Mouse (Mus musculus) C2C12 (cell line): ENCODE measurements at regions not wholly inside any gene's neighbourhood (a gene's known extent, or its start where the extent isn't known, plus 50 kb on each side); places are given as distances from the start of the nearest gene placed in this dataset.

ENCODE experiments used
- H3K27me3 ChIP-seq: one replicate; pipeline ENCODE4 v1.6.1; 2011; ENCODE audit not compliant: control insufficient read depth, insufficient read depth, insufficient read length
- H3K36me3 ChIP-seq: one replicate; pipeline ENCODE4 v1.6.1; 2011; ENCODE audit not compliant: control insufficient read depth, insufficient read depth
- H3K4me3 ChIP-seq: one replicate; pipeline ENCODE4 v1.5.1; 2011; ENCODE audit warnings: mild to moderate bottlenecking, control low read depth; ENCODE audit not compliant: poor library complexity, insufficient read depth, severe bottlenecking
- H3K79me2 ChIP-seq: one replicate; pipeline ENCODE4 v1.6.1; 2011; ENCODE audit not compliant: control insufficient read depth, insufficient read depth
- H3K79me3 ChIP-seq: one replicate; pipeline ENCODE4 v1.6.1; 2011; ENCODE audit warnings: low read depth, control low read depth
- H3ac ChIP-seq: one replicate; pipeline ENCODE3; 2011; ENCODE audit warnings: low read depth; ENCODE audit not compliant: control insufficient read depth, insufficient read length
- CEBPB ChIP-seq: IDR thresholded peaks from one replicate; pipeline ENCODE4 v1.6.1; 2011; ENCODE audit warnings: low read depth, mild to moderate bottlenecking, control low read depth, moderate library complexity
- CTCF ChIP-seq: IDR thresholded peaks from one replicate; pipeline ENCODE4 v1.5.1; 2011; ENCODE audit not compliant: control insufficient read depth, insufficient read depth, insufficient read length
- FOSL1 ChIP-seq: IDR thresholded peaks from one replicate; pipeline ENCODE4 v1.8.0; 2011; ENCODE audit warnings: mild to moderate bottlenecking, low read length; ENCODE audit not compliant: poor library complexity, insufficient read depth, severe bottlenecking
- MAX ChIP-seq: IDR thresholded peaks from one replicate; pipeline ENCODE4 v1.6.1; 2011; ENCODE audit warnings: mild to moderate bottlenecking, control low read depth
- MYOD1 ChIP-seq: IDR thresholded peaks from one replicate; pipeline ENCODE4 v1.6.1; 2011; ENCODE audit warnings: low read depth; ENCODE audit not compliant: control insufficient read depth, insufficient read length
- MYOG ChIP-seq: IDR thresholded peaks from one replicate; pipeline ENCODE4 v1.6.1; 2011; ENCODE audit not compliant: control insufficient read depth, insufficient read length; ENCODE audit errors: extremely low read depth
- USF1 ChIP-seq: IDR thresholded peaks from one replicate; pipeline ENCODE4 v1.6.1; 2011; ENCODE audit warnings: low read depth, mild to moderate bottlenecking, control low read depth, moderate library complexity

GRCm38 (mm10) chr3:103493623-103494022 is 81.4 kb upstream of the Syt6 start:
- H3K27me3 ChIP-seq: peaks cover 5% of the 10 kb centered on the region
- TF ChIP-seq MYOD1 (no peak), MYOG (no peak), CEBPB (no peak), FOSL1 (no peak), USF1 (no peak), CTCF (no peak), MAX (no peak)
- no peaks in the 10 kb centered on the region for H3K79me2 ChIP-seq
- H3K36me3 ChIP-seq: no peaks in the 10 kb centered on the region
- no peak overlapping the region for H3ac ChIP-seq
- H3K79me3 ChIP-seq: no peaks in the 10 kb centered on the region
- H3K4me3 ChIP-seq: no peak overlapping the region

GRCm38 (mm10) chr3:103494043-103494442 is 81.0 kb upstream of the Syt6 start:
- Histone ChIP-seq H3K36me3 (no peaks in the 10 kb centered on the region), H3K4me3 (no peak overlapping the region)
- TF ChIP-seq CEBPB: no peak
- TF ChIP-seq MAX: no peak
- TF ChIP-seq MYOD1: no peak
- TF ChIP-seq FOSL1: no peak
- no peak for TF ChIP-seq USF1
- no peak for TF ChIP-seq MYOG
- TF ChIP-seq CTCF: no peak

GRCm38 (mm10) chr3:103496083-103496482 is 78.9 kb upstream of the Syt6 start:
- no peaks in the 10 kb centered on the region for H3K79me3 ChIP-seq
- H3K4me3 ChIP-seq: no peak overlapping the region
- H3K27me3 ChIP-seq: peaks cover 5% of the 10 kb centered on the region
- H3ac ChIP-seq: no peak overlapping the region
- H3K79me2 ChIP-seq: no peaks in the 10 kb centered on the region
- H3K36me3 ChIP-seq: no peaks in the 10 kb centered on the region
- TF ChIP-seq MYOD1 (no peak), FOSL1 (no peak), CTCF (no peak), CEBPB (no peak), MYOG (no peak), MAX (no peak), USF1 (no peak)

More at GRCm38 (mm10) chr3:103494043-103494442, 81.0 kb upstream of the Syt6 start:
- Histone ChIP-seq H3K27me3 (peaks cover 5% of the 10 kb centered on the region), H3K79me3 (no peaks in the 10 kb centered on the region), H3K79me2 (no peaks in the 10 kb centered on the region), H3ac (no peak overlapping the region)

GRCm38 (mm10) chr3:103496683-103497082 is 78.3 kb upstream of the Syt6 start:
- TF ChIP-seq MYOG (no peak), USF1 (no peak), MAX (no peak), MYOD1 (no peak), CTCF (no peak), CEBPB (no peak), FOSL1 (no peak)
- Histone ChIP-seq H3K27me3 (peaks cover 5% of the 10 kb centered on the region), H3K36me3 (no peaks in the 10 kb centered on the region), H3K4me3 (no peak overlapping the region), H3K79me3 (no peaks in the 10 kb centered on the region), H3ac (no peak overlapping the region), H3K79me2 (no peaks in the 10 kb centered on the region)

GRCm38 (mm10) chr3:103497696-103498095 is 77.3 kb upstream of the Syt6 start:
- Histone ChIP-seq H3K79me2 (no peaks in the 10 kb centered on the region), H3K79me3 (no peaks in the 10 kb centered on the region), H3ac (no peak overlapping the region), H3K36me3 (no peaks in the 10 kb centered on the region), H3K27me3 (peaks cover 5% of the 10 kb centered on the region), H3K4me3 (no peak overlapping the region)
- TF ChIP-seq USF1: no peak
- no peak for TF ChIP-seq FOSL1
- TF ChIP-seq CTCF: no peak
- no peak for TF ChIP-seq MAX
- TF ChIP-seq MYOD1: no peak
- no peak for TF ChIP-seq CEBPB
- TF ChIP-seq MYOG: no peak

GRCm38 (mm10) chr3:103498458-103498857 is 76.6 kb upstream of the Syt6 start:
- Histone ChIP-seq H3K27me3 (peaks cover 5% of the 10 kb centered on the region), H3ac (no peak overlapping the region), H3K79me3 (no peaks in the 10 kb centered on the region), H3K79me2 (no peaks in the 10 kb centered on the region), H3K36me3 (no peaks in the 10 kb centered on the region), H3K4me3 (no peak overlapping the region)
- TF ChIP-seq MYOG: no peak
- no peak for TF ChIP-seq CTCF
- no peak for TF ChIP-seq FOSL1
- TF ChIP-seq USF1: no peak
- TF ChIP-seq CEBPB: no peak
- TF ChIP-seq MAX: no peak
- no peak for TF ChIP-seq MYOD1
